Mouse (Mus musculus): ENCODE results near the gene Lrrc63. TPM values are rescaled to one million over a fixed set of nuclear protein-coding genes. Genes with fewer than 3 reads are reported as not detected.
"Not testable (repeated sequence)": the region's sequence is repeated elsewhere in the genome, so short reads cannot be mapped to it uniquely, and the experiment has no call there.

Gene Lrrc63
- polyA plus RNA-seq, 1 experiment from 2014 or later: 0.15 TPM

- no peak for DNase-seq (ENCODE audit: low spot score)
- Histone ChIP-seq H3K4me2 (replicated peaks; ENCODE audit: low read depth, low read length) (no peak overlapping the region), H3K36me3 (ENCODE audit: control insufficient read depth, insufficient read depth, low read length) (no peaks in the 10 kb centered on the region), H3K4me1 (replicated peaks; ENCODE audit: control insufficient read depth, insufficient read depth, low read length) (no peaks in the 10 kb centered on the region), H3K27me3 (ENCODE audit: control insufficient read depth, insufficient read depth, low read length) (no peaks in the 10 kb centered on the region), H3K27ac (ENCODE audit: low read depth, low read length) (no peak overlapping the region), H3K9ac (ENCODE audit: low read depth, low read length) (no peak overlapping the region), H3K4me3 (ENCODE audit: low read depth, low read length) (no peak overlapping the region), H3K9me3 (ENCODE audit: control insufficient read depth, low read length) (no peaks in the 10 kb centered on the region)
- ATAC-seq (ENCODE audit: low FRiP score): no peak
- 77% methylated on average over 2 of the region's 2 CpGs for WGBS
Observed at GRCm38 (mm10) chr14:75150653-75151052, 20.0 kb upstream of the Lrrc63 start.

- no peak overlapping the region for H3K4me2 ChIP-seq (replicated peaks; ENCODE audit: low read depth, low read length)
- ATAC-seq (ENCODE audit: low FRiP score) (no peak), DNase-seq (ENCODE audit: low spot score) (no peak)
- no peak overlapping the region for H3K9ac ChIP-seq (ENCODE audit: low read depth, low read length)
- H3K36me3 ChIP-seq (ENCODE audit: control insufficient read depth, insufficient read depth, low read length): no peaks in the 10 kb centered on the region
- no peaks in the 10 kb centered on the region for H3K4me1 ChIP-seq (replicated peaks; ENCODE audit: control insufficient read depth, insufficient read depth, low read length)
- 90% methylated on average over 9 of the region's 9 CpGs for WGBS
- no peak overlapping the region for H3K27ac ChIP-seq (ENCODE audit: low read depth, low read length)
- no peak overlapping the region for H3K4me3 ChIP-seq (ENCODE audit: low read depth, low read length)
- no peaks in the 10 kb centered on the region for H3K9me3 ChIP-seq (ENCODE audit: control insufficient read depth, low read length)
- no peaks in the 10 kb centered on the region for H3K27me3 ChIP-seq (ENCODE audit: control insufficient read depth, insufficient read depth, low read length)
Observed at GRCm38 (mm10) chr14:75148229-75148628, 17.5 kb upstream of the Lrrc63 start.

DNA sequence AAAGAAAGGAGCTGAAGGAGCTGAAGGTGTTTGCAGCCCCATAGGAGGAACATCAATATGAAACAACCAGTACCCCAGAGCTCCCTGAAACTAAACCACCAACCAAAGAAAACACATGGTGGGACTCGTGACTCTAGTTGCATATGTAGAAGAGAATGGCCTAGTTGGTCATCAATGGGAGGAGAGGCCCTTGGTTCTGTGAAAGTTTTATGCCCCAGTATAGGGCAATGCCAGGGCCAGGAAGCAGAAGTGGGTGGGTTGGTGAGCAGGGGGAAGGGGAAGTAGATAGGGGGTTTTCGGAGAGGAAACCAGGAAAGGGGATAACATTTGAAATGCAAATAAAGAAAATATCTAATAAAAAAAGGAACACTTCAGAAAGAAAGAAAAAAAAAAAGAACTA is 17.0 kb upstream of the Lrrc63 start:
- not testable (repeated sequence) for H3K4me2 ChIP-seq (replicated peaks; ENCODE audit: low read depth, low read length); H3K9me3 ChIP-seq (ENCODE audit: control insufficient read depth, low read length); H3K9ac ChIP-seq (ENCODE audit: low read depth, low read length); H3K27ac ChIP-seq (ENCODE audit: low read depth, low read length); ATAC-seq (ENCODE audit: low FRiP score); H3K36me3 ChIP-seq (ENCODE audit: control insufficient read depth, insufficient read depth, low read length); H3K4me3 ChIP-seq (ENCODE audit: low read depth, low read length); DNase-seq (ENCODE audit: low spot score); H3K4me1 ChIP-seq (replicated peaks; ENCODE audit: control insufficient read depth, insufficient read depth, low read length); H3K27me3 ChIP-seq (ENCODE audit: control insufficient read depth, insufficient read depth, low read length)
- WGBS: 88% methylated on average over 2 of the region's 2 CpGs

DNA sequence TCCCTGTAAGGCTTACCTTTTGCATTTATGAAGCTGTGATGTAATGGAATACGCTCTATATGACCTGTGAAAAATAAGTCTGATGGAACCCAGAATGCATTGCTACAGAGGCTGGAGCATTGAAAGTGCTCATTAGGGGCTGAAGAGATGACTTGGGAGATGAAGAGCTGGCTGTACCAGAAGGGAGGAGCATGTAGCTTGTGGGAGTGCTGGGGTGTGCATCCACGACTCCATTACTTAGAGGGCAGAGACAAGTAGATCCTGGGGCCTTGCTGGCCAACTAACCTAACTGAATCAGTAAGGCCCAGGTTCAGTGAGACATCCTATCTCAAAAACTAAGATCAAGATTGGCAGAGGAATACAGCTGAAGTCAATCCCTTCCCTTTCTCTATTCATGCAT is 8.5 kb upstream of the Lrrc63 start:
- 86% methylated on average over 2 of the region's 2 CpGs for WGBS

DNA sequence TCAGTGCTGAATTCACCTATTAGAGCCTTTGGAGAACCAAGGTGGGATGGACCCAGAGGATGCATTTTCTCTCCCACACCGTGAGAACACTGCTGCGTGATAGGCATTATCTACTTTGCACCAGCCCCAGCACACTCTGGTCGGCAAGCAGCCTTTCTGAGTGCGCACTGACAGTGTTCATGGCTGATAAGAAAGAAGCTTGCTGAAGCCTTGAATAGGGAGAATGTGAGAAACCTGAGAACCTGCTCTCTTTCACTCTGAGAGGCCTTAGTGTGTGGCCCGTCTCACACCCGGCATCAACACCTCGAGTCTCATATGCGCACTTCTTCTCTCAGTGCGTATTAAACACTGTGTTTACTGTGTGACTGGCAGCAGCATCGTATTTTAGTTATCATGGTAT is 7.8 kb upstream of the Lrrc63 start:
- Histone ChIP-seq H3K4me3 (ENCODE audit: low read depth, low read length) (no peak overlapping the region), H3K27me3 (ENCODE audit: control insufficient read depth, insufficient read depth, low read length) (no peaks in the 10 kb centered on the region), H3K4me2 (replicated peaks; ENCODE audit: low read depth, low read length) (no peak overlapping the region), H3K4me1 (replicated peaks; ENCODE audit: control insufficient read depth, insufficient read depth, low read length) (no peaks in the 10 kb centered on the region), H3K9ac (ENCODE audit: low read depth, low read length) (no peak overlapping the region), H3K9me3 (ENCODE audit: control insufficient read depth, low read length) (no peaks in the 10 kb centered on the region), H3K27ac (ENCODE audit: low read depth, low read length) (no peak overlapping the region), H3K36me3 (ENCODE audit: control insufficient read depth, insufficient read depth, low read length) (no peaks in the 10 kb centered on the region)
- DNase-seq (ENCODE audit: low spot score) (no peak), ATAC-seq (ENCODE audit: low FRiP score) (no peak)
- WGBS: 87% methylated on average over 10 of the region's 10 CpGs

More for the DNA sequence above, 8.5 kb upstream of the Lrrc63 start:
- ATAC-seq (ENCODE audit: low FRiP score) (no peak), DNase-seq (ENCODE audit: low spot score) (no peak)
- no peak overlapping the region for H3K9ac ChIP-seq (ENCODE audit: low read depth, low read length)
- H3K4me3 ChIP-seq (ENCODE audit: low read depth, low read length): no peak overlapping the region
- H3K4me1 ChIP-seq (replicated peaks; ENCODE audit: control insufficient read depth, insufficient read depth, low read length): no peaks in the 10 kb centered on the region
- no peaks in the 10 kb centered on the region for H3K36me3 ChIP-seq (ENCODE audit: control insufficient read depth, insufficient read depth, low read length)
- H3K27me3 ChIP-seq (ENCODE audit: control insufficient read depth, insufficient read depth, low read length): no peaks in the 10 kb centered on the region
- H3K9me3 ChIP-seq (ENCODE audit: control insufficient read depth, low read length): no peaks in the 10 kb centered on the region
- no peak overlapping the region for H3K27ac ChIP-seq (ENCODE audit: low read depth, low read length)
- no peak overlapping the region for H3K4me2 ChIP-seq (replicated peaks; ENCODE audit: low read depth, low read length)

GRCm38 (mm10) chr14:75136119-75136966 is 5.7 kb upstream of the Lrrc63 start:
- Histone ChIP-seq H3K9ac (ENCODE audit: low read depth, low read length) (no peak overlapping the region), H3K4me2 (replicated peaks; ENCODE audit: low read depth, low read length) (no peak overlapping the region), H3K36me3 (ENCODE audit: control insufficient read depth, insufficient read depth, low read length) (no peaks in the 10 kb centered on the region), H3K4me1 (replicated peaks; ENCODE audit: control insufficient read depth, insufficient read depth, low read length) (no peaks in the 10 kb centered on the region), H3K4me3 (ENCODE audit: low read depth, low read length) (no peak overlapping the region), H3K9me3 (ENCODE audit: control insufficient read depth, low read length) (no peaks in the 10 kb centered on the region), H3K27ac (ENCODE audit: low read depth, low read length) (no peak overlapping the region), H3K27me3 (ENCODE audit: control insufficient read depth, insufficient read depth, low read length) (no peaks in the 10 kb centered on the region)
- 79% methylated on average over 25 of the region's 25 CpGs for WGBS
- DNase-seq (ENCODE audit: low spot score) (no peak), ATAC-seq (ENCODE audit: low FRiP score) (no peak)

DNA sequence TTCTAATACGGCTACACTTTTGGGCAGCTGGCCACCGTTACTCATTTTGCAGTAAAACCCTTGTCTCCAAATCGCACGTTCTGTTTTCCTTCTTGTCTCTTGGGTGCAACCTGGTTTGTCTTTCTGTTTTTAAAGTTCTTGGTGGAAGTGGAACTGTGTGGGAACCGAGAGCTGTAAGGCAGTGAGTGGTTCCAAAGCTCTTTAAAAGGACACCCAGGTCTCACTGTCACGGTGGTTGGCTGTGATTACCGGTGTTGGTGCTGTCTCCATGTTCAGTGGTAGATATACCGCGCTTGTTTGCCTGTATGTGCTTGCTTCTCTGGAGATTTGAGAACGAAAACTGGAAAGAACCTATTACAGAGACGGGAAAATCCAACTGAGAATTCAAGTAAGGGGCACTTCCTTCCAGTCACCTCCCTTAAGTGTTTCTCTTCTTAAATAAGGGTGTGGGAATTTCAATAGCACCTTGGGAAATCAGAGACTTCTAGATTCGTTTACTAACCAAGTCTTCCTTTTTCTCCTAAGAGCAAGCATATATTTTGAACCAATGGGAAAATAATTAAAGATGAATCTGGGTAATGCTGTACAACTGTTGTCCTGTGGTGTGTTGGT is 749 bp upstream of the Lrrc63 start:
- H3K27ac ChIP-seq (ENCODE audit: low read depth, low read length): no peak overlapping the region
- H3K27me3 ChIP-seq (ENCODE audit: control insufficient read depth, insufficient read depth, low read length): no peaks in the 10 kb centered on the region
- no peaks in the 10 kb centered on the region for H3K4me1 ChIP-seq (replicated peaks; ENCODE audit: control insufficient read depth, insufficient read depth, low read length)
- peak overlapping the region; percentile 79 for H3K4me2 ChIP-seq (replicated peaks; ENCODE audit: low read depth, low read length)
- ATAC-seq (ENCODE audit: low FRiP score) (no peak), DNase-seq (ENCODE audit: low spot score) (no peak)
- H3K36me3 ChIP-seq (ENCODE audit: control insufficient read depth, insufficient read depth, low read length): no peaks in the 10 kb centered on the region
- WGBS: 7% methylated on average over 12 of the region's 12 CpGs
- H3K4me3 ChIP-seq (ENCODE audit: low read depth, low read length): peak overlapping the region; percentile 54
- no peak overlapping the region for H3K9ac ChIP-seq (ENCODE audit: low read depth, low read length)
- no peaks in the 10 kb centered on the region for H3K9me3 ChIP-seq (ENCODE audit: control insufficient read depth, low read length)

- H3K27ac ChIP-seq (ENCODE audit: low read depth, low read length): no peak overlapping the region
- WGBS: 89% methylated on average over 8 of the region's 8 CpGs
- ATAC-seq (ENCODE audit: low FRiP score) (no peak), DNase-seq (ENCODE audit: low spot score) (no peak)
- no peaks in the 10 kb centered on the region for H3K27me3 ChIP-seq (ENCODE audit: control insufficient read depth, insufficient read depth, low read length)
- H3K9ac ChIP-seq (ENCODE audit: low read depth, low read length): no peak overlapping the region
- H3K4me3 ChIP-seq (ENCODE audit: low read depth, low read length): no peak overlapping the region
- no peaks in the 10 kb centered on the region for H3K36me3 ChIP-seq (ENCODE audit: control insufficient read depth, insufficient read depth, low read length)
- no peaks in the 10 kb centered on the region for H3K9me3 ChIP-seq (ENCODE audit: control insufficient read depth, low read length)
- no peak overlapping the region for H3K4me2 ChIP-seq (replicated peaks; ENCODE audit: low read depth, low read length)
- no peaks in the 10 kb centered on the region for H3K4me1 ChIP-seq (replicated peaks; ENCODE audit: control insufficient read depth, insufficient read depth, low read length)
Observed at GRCm38 (mm10) chr14:75121658-75122057, 9.0 kb downstream of the Lrrc63 start.

- H3K9ac ChIP-seq (ENCODE audit: low read depth, low read length): no peak overlapping the region
- DNase-seq (ENCODE audit: low spot score): no peak
- no peak overlapping the region for H3K4me2 ChIP-seq (replicated peaks; ENCODE audit: low read depth, low read length)
- H3K36me3 ChIP-seq (ENCODE audit: control insufficient read depth, insufficient read depth, low read length): no peaks in the 10 kb centered on the region
- H3K4me3 ChIP-seq (ENCODE audit: low read depth, low read length): no peak overlapping the region
- H3K4me1 ChIP-seq (replicated peaks; ENCODE audit: control insufficient read depth, insufficient read depth, low read length): no peaks in the 10 kb centered on the region
- H3K27me3 ChIP-seq (ENCODE audit: control insufficient read depth, insufficient read depth, low read length): no peaks in the 10 kb centered on the region
- WGBS: 94% methylated on average over 5 of the region's 5 CpGs
- H3K27ac ChIP-seq (ENCODE audit: low read depth, low read length): no peak overlapping the region
- no peak for ATAC-seq (ENCODE audit: low FRiP score)
- no peaks in the 10 kb centered on the region for H3K9me3 ChIP-seq (ENCODE audit: control insufficient read depth, low read length)
Observed at GRCm38 (mm10) chr14:75102956-75103355, 27.7 kb downstream of the Lrrc63 start.
